Mouse (Mus musculus): ENCODE measurements at regions not wholly inside any gene's neighbourhood (a gene's known extent, or its start where the extent isn't known, plus 50 kb on each side); places are given as distances from the start of the nearest gene placed in this dataset.

- Histone ChIP-seq H3K9ac (no peak overlapping the region), H3K9me3 (no peaks in the 10 kb centered on the region), H3K36me3 (no peaks in the 10 kb centered on the region), H3K4me2 (replicated peaks) (no peak overlapping the region), H3K4me3 (no peak overlapping the region), H3K27ac (no peak overlapping the region), H3K4me1 (no peaks in the 10 kb centered on the region), H3K27me3 (no peaks in the 10 kb centered on the region)
- 61% methylated on average over 2 of the region's 2 CpGs for WGBS
- ATAC-seq (ENCODE audit: insufficient number of reproducible peaks, insufficient read depth, low FRiP score, low TSS enrichment), result no peak
Observed at GRCm38 (mm10) chr11:37772481-37773089, 536.8 kb upstream of the Tenm2 start.

GRCm38 (mm10) chr11:37770881-37771280 lies 535.1 kb upstream of the Tenm2 start:
- Histone ChIP-seq H3K27me3 (no peaks in the 10 kb centered on the region), H3K27ac (no peak overlapping the region), H3K4me2 (replicated peaks) (no peak overlapping the region), H3K36me3 (no peaks in the 10 kb centered on the region), H3K9ac (no peak overlapping the region), H3K4me3 (no peak overlapping the region), H3K9me3 (no peaks in the 10 kb centered on the region), H3K4me1 (no peaks in the 10 kb centered on the region)
- 71% methylated on average over 3 of the region's 3 CpGs for WGBS
- no peak for ATAC-seq (ENCODE audit: insufficient number of reproducible peaks, insufficient read depth, low FRiP score, low TSS enrichment)

- no peak for ATAC-seq (ENCODE audit: insufficient number of reproducible peaks, insufficient read depth, low FRiP score, low TSS enrichment)
Observed at GRCm38 (mm10) chr11:37768121-37768520, 532.4 kb upstream of the Tenm2 start.

GRCm38 (mm10) chr11:37735992-37736391 lies 500.2 kb upstream of the Tenm2 start:
- Histone ChIP-seq H3K27ac (no peak overlapping the region), H3K36me3 (no peaks in the 10 kb centered on the region), H3K4me2 (replicated peaks) (no peak overlapping the region), H3K9ac (no peak overlapping the region), H3K4me3 (no peak overlapping the region), H3K27me3 (no peaks in the 10 kb centered on the region), H3K4me1 (no peaks in the 10 kb centered on the region), H3K9me3 (no peaks in the 10 kb centered on the region)
- ATAC-seq (ENCODE audit: insufficient number of reproducible peaks, insufficient read depth, low FRiP score, low TSS enrichment), result no peak

More at GRCm38 (mm10) chr11:37768121-37768520, 532.4 kb upstream of the Tenm2 start:
- Histone ChIP-seq H3K4me1 (no peaks in the 10 kb centered on the region), H3K4me2 (replicated peaks) (no peak overlapping the region), H3K9me3 (no peaks in the 10 kb centered on the region), H3K27me3 (no peaks in the 10 kb centered on the region), H3K36me3 (no peaks in the 10 kb centered on the region), H3K4me3 (no peak overlapping the region), H3K27ac (no peak overlapping the region), H3K9ac (no peak overlapping the region)
- WGBS, result 48% methylated on average over 3 of the region's 3 CpGs

- H3K36me3 ChIP-seq, result no peaks in the 10 kb centered on the region
- H3K9me3 ChIP-seq, result no peaks in the 10 kb centered on the region
- no peak overlapping the region for H3K9ac ChIP-seq
- H3K27me3 ChIP-seq, result no peaks in the 10 kb centered on the region
- 83% methylated on average over 2 of the region's 2 CpGs for WGBS
- H3K4me2 ChIP-seq (replicated peaks), result no peak overlapping the region
- no peak overlapping the region for H3K27ac ChIP-seq
- H3K4me3 ChIP-seq, result no peak overlapping the region
- no peak for ATAC-seq (ENCODE audit: insufficient number of reproducible peaks, insufficient read depth, low FRiP score, low TSS enrichment)
- no peaks in the 10 kb centered on the region for H3K4me1 ChIP-seq
Observed at GRCm38 (mm10) chr11:37735501-37735900, 499.7 kb upstream of the Tenm2 start.

- H3K4me3 ChIP-seq, result no peak overlapping the region
- no peak overlapping the region for H3K27ac ChIP-seq
- no peak for ATAC-seq (ENCODE audit: insufficient number of reproducible peaks, insufficient read depth, low FRiP score, low TSS enrichment)
- H3K4me1 ChIP-seq, result no peaks in the 10 kb centered on the region
- H3K9ac ChIP-seq, result no peak overlapping the region
- 63% methylated on average over 2 of the region's 2 CpGs for WGBS
- no peaks in the 10 kb centered on the region for H3K36me3 ChIP-seq
- no peaks in the 10 kb centered on the region for H3K9me3 ChIP-seq
- H3K4me2 ChIP-seq (replicated peaks), result no peak overlapping the region
- no peaks in the 10 kb centered on the region for H3K27me3 ChIP-seq
Observed at GRCm38 (mm10) chr11:37696981-37697380, 461.2 kb upstream of the Tenm2 start.

GRCm38 (mm10) chr11:37678484-37679193 lies 442.9 kb upstream of the Tenm2 start:
- H3K36me3 ChIP-seq, result no peaks in the 10 kb centered on the region
- H3K4me1 ChIP-seq, result no peaks in the 10 kb centered on the region
- H3K4me2 ChIP-seq (replicated peaks), result no peak overlapping the region
- no peak overlapping the region for H3K4me3 ChIP-seq
- H3K9me3 ChIP-seq, result no peaks in the 10 kb centered on the region
- ATAC-seq (ENCODE audit: insufficient number of reproducible peaks, insufficient read depth, low FRiP score, low TSS enrichment), result no peak
- WGBS, result 52% methylated on average over 1 of the region's 1 CpGs
- H3K27ac ChIP-seq, result no peak overlapping the region
- H3K9ac ChIP-seq, result no peak overlapping the region
- no peaks in the 10 kb centered on the region for H3K27me3 ChIP-seq

GRCm38 (mm10) chr11:37671320-37671719 lies 435.6 kb upstream of the Tenm2 start:
- H3K9ac ChIP-seq, result no peak overlapping the region
- ATAC-seq (ENCODE audit: insufficient number of reproducible peaks, insufficient read depth, low FRiP score, low TSS enrichment), result no peak
- H3K27ac ChIP-seq, result no peak overlapping the region
- 44% methylated on average over 3 of the region's 3 CpGs for WGBS
- no peaks in the 10 kb centered on the region for H3K36me3 ChIP-seq
- H3K4me2 ChIP-seq (replicated peaks), result no peak overlapping the region
- no peaks in the 10 kb centered on the region for H3K27me3 ChIP-seq
- H3K4me1 ChIP-seq, result no peaks in the 10 kb centered on the region
- no peaks in the 10 kb centered on the region for H3K9me3 ChIP-seq
- H3K4me3 ChIP-seq, result no peak overlapping the region

GRCm38 (mm10) chr11:37666925-37667324 lies 431.2 kb upstream of the Tenm2 start:
- H3K9ac ChIP-seq, result no peak overlapping the region
- no peaks in the 10 kb centered on the region for H3K27me3 ChIP-seq
- 73% methylated on average over 1 of the region's 1 CpGs for WGBS
- no peaks in the 10 kb centered on the region for H3K4me1 ChIP-seq
- no peak overlapping the region for H3K27ac ChIP-seq
- no peak overlapping the region for H3K4me2 ChIP-seq (replicated peaks)
- no peak overlapping the region for H3K4me3 ChIP-seq
- no peak for ATAC-seq (ENCODE audit: insufficient number of reproducible peaks, insufficient read depth, low FRiP score, low TSS enrichment)
- no peaks in the 10 kb centered on the region for H3K9me3 ChIP-seq
- no peaks in the 10 kb centered on the region for H3K36me3 ChIP-seq

GRCm38 (mm10) chr11:37650095-37650494 lies 414.3 kb upstream of the Tenm2 start:
- H3K9me3 ChIP-seq, result no peaks in the 10 kb centered on the region
- no peak overlapping the region for H3K9ac ChIP-seq
- no peaks in the 10 kb centered on the region for H3K4me1 ChIP-seq
- H3K36me3 ChIP-seq, result no peaks in the 10 kb centered on the region
- no peak for ATAC-seq (ENCODE audit: insufficient number of reproducible peaks, insufficient read depth, low FRiP score, low TSS enrichment)
- H3K4me2 ChIP-seq (replicated peaks), result no peak overlapping the region
- no peak overlapping the region for H3K4me3 ChIP-seq
- 64% methylated on average over 11 of the region's 11 CpGs for WGBS
- H3K27ac ChIP-seq, result no peak overlapping the region
- no peaks in the 10 kb centered on the region for H3K27me3 ChIP-seq

- no peak overlapping the region for H3K27ac ChIP-seq
Observed at GRCm38 (mm10) chr11:37623290-37623689, 387.5 kb upstream of the Tenm2 start.

GRCm38 (mm10) chr11:37600533-37600932 lies 364.8 kb upstream of the Tenm2 start:
- Histone ChIP-seq H3K4me2 (replicated peaks) (no peak overlapping the region), H3K9me3 (no peaks in the 10 kb centered on the region), H3K27me3 (no peaks in the 10 kb centered on the region), H3K27ac (no peak overlapping the region), H3K36me3 (no peaks in the 10 kb centered on the region), H3K4me1 (no peaks in the 10 kb centered on the region), H3K4me3 (no peak overlapping the region), H3K9ac (no peak overlapping the region)
- no peak for ATAC-seq (ENCODE audit: insufficient number of reproducible peaks, insufficient read depth, low FRiP score, low TSS enrichment)
- WGBS, result 78% methylated on average over 1 of the region's 1 CpGs

More at GRCm38 (mm10) chr11:37623290-37623689, 387.5 kb upstream of the Tenm2 start:
- H3K9ac ChIP-seq, result no peak overlapping the region
- no peaks in the 10 kb centered on the region for H3K4me1 ChIP-seq
- no peak overlapping the region for H3K4me3 ChIP-seq
- no peak for ATAC-seq (ENCODE audit: insufficient number of reproducible peaks, insufficient read depth, low FRiP score, low TSS enrichment)
- H3K4me2 ChIP-seq (replicated peaks), result no peak overlapping the region
- no peaks in the 10 kb centered on the region for H3K36me3 ChIP-seq
- 81% methylated on average over 2 of the region's 2 CpGs for WGBS
- no peaks in the 10 kb centered on the region for H3K9me3 ChIP-seq
- no peaks in the 10 kb centered on the region for H3K27me3 ChIP-seq
